Mouse (Mus musculus) hindbrain, postnatal 0 days (tissue): ENCODE measurements around the gene Aox3. TPM values are rescaled to one million over a fixed set of nuclear protein-coding genes. Genes with fewer than 3 reads are reported as not detected.

Source experiments
- ATAC-seq: fragments of 200-750 bp; cut with Nextera tagmentation; 2 replicates; pipeline ENCODE4 v1.8.0; 2017; ENCODE audit warnings: mild to moderate bottlenecking, moderate TSS enrichment, moderate library complexity
- DNase-seq: peaks from one replicate; pipeline ENCODE4 v3.0.0-alpha.2; 2015; ENCODE audit warnings: low spot score
- H3K27ac ChIP-seq: fragments of 300-500 bp; sonication (generic); 2 replicates; pipeline ENCODE4 v1.5.1; 2014; ENCODE audit warnings: mild to moderate bottlenecking
- H3K27me3 ChIP-seq: fragments of 300-500 bp; sonication (generic); 2 replicates; pipeline ENCODE4 v1.6.1; 2014; ENCODE audit warnings: low read length, mixed read lengths; ENCODE audit not compliant: insufficient read depth
- H3K36me3 ChIP-seq: fragments of 300-500 bp; sonication (generic); 2 replicates; pipeline ENCODE4 v1.6.1; 2014; ENCODE audit warnings: low read length, mixed read lengths; ENCODE audit not compliant: insufficient read depth
- H3K4me1 ChIP-seq: fragments of 300-500 bp; sonication (generic); 2 replicates; pipeline ENCODE4 v1.6.1; 2014; ENCODE audit warnings: antibody characterized with exemption, low read length, mixed read lengths; ENCODE audit not compliant: insufficient read depth
- H3K4me2 ChIP-seq: fragments of 300-500 bp; sonication (generic); 2 replicates; pipeline ENCODE4 v1.6.1; 2014; ENCODE audit warnings: low read depth, mild to moderate bottlenecking, low read length, moderate library complexity, mixed read lengths
- H3K4me3 ChIP-seq: fragments of 300-500 bp; sonication (generic); 2 replicates; pipeline ENCODE4 v1.5.1; 2014; ENCODE audit warnings: low read length
- H3K9ac ChIP-seq: fragments of 300-500 bp; sonication (generic); replicated peaks from 2 replicates; pipeline ENCODE4 v1.6.1; 2014; ENCODE audit warnings: mild to moderate bottlenecking, low read length, moderate library complexity, mixed read lengths
- H3K9me3 ChIP-seq: fragments of 300-500 bp; sonication (generic); 2 replicates; pipeline ENCODE4 v1.6.1; 2016; ENCODE audit warnings: low read length, mixed read lengths
- CTCF ChIP-seq: IDR thresholded peaks from 2 replicates; pipeline ENCODE4 v1.5.1; 2016; ENCODE audit warnings: antibody characterized with exemption, control low read depth, low read depth
- WGBS: fragments of 180-500 bp; shearing (Covaris S2); extraction: QIAGEN DNeasy Blood & Tissue Kit; methylation state at CpG from one replicate; pipeline ENCODE4 v1.1.7; 2014; 5-methylcytosine and 5-hydroxymethylcytosine counted together
- polyA plus RNA-seq: library from polyadenylated mRNA; unstranded; fragments of >200 nt; fragmentation: Nextera tagmentation; extraction: Ambion mirVana; gene quantifications from 2 replicates; pipeline ENCODE4 v1.2.1, GENCODE M21; 2015
- total RNA-seq: library from RNA; depleted of rRNA; stranded (reverse); fragments of >200 nt; gene quantifications from 2 replicates; pipeline ENCODE4 v1.2.3, GENCODE M21; 2014; rRNA removed

The Aox3 gene
- total and polyA plus RNA-seq, 2 experiments from 2014 or later: 0.78 to 1.1 TPM

DNA sequence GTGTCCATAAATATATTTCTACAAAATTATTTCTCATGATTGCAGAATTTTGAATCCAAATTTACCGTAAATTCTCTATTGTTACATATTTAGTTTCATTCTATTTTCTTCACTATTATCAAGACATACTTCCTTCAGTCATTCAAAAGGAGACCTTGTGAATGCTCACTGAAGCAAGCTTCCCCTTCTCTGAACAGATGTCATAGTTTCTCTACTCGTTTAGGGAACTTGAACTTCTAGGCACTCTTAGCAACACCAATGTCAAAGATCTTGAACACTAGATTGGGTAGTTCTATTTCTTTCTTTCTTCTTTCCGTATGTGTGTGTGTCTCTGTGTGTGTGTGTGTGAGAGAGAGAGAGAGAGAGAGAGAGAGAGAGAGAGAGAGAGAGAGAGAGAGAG lies 131.6 kb downstream of the Aox3 start:
- 80% methylated on average over 3 of the region's 3 CpGs for WGBS

DNA sequence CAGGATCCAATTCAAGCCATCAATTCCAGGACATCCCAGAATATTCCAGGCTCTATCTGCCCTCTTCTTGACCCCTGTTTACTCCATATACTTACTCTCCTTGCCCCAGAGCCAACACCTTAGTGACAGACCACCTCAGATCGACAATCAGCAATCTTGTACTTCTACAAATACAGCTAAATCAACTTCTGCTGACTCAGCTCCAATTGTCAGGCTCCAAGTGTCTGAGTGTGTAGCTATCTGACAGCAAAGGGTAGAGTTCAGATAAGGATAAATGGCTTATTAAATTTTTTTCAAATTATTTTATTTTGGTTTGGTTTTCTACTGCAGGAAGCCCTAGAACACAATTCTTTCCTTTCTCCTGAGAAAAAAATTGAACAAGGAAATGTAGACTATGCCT lies 135.6 kb downstream of the Aox3 start:
- Histone ChIP-seq H3K27ac (no peak overlapping the region), H3K27me3 (no peaks in the 10 kb centered on the region), H3K36me3 (no peaks in the 10 kb centered on the region), H3K4me1 (no peaks in the 10 kb centered on the region), H3K4me3 (no peak overlapping the region), H3K4me2 (no peak overlapping the region), H3K9me3 (no peaks in the 10 kb centered on the region), H3K9ac (no peak overlapping the region)
- ATAC-seq: no peak
- DNase-seq: no peak
- WGBS: 72% methylated on average over 1 of the region's 1 CpGs
- TF ChIP-seq CTCF: no peak

More for the DNA sequence above, 131.6 kb downstream of the Aox3 start:
- H3K4me1 ChIP-seq: no peaks in the 10 kb centered on the region
- no peak overlapping the region for H3K27ac ChIP-seq
- no peak overlapping the region for H3K4me3 ChIP-seq
- ATAC-seq: no peak
- H3K36me3 ChIP-seq: no peaks in the 10 kb centered on the region
- H3K9me3 ChIP-seq: no peaks in the 10 kb centered on the region
- H3K27me3 ChIP-seq: no peaks in the 10 kb centered on the region
- TF ChIP-seq CTCF: no peak
- H3K4me2 ChIP-seq: no peak overlapping the region
- H3K9ac ChIP-seq: no peak overlapping the region
- DNase-seq: no peak

Other genes with a start within 250 kb of the Aox3 start
- 3.5 TPM in 2 replicates for gene Sgo2a, start 117.2 kb upstream of the Aox3 start, total RNA-seq
- 2.8 and 4.0 TPM in 2 replicates for gene Sgo2a, start 117.2 kb upstream of the Aox3 start, polyA plus RNA-seq
- gene Kctd18, start 94.2 kb upstream of the Aox3 start, total RNA-seq: 26.0 and 27.7 TPM in 2 replicates
- gene Kctd18, start 94.2 kb upstream of the Aox3 start, polyA plus RNA-seq: 25.9 and 27.2 TPM in 2 replicates
- 0.65 and 0.89 TPM in 2 replicates for gene Aox1, start 83.2 kb upstream of the Aox3 start, total RNA-seq
- gene Aox1, start 83.2 kb upstream of the Aox3 start, polyA plus RNA-seq: 0.41 and 0.52 TPM in 2 replicates
- gene Aox4, start 97.3 kb downstream of the Aox3 start, total RNA-seq: 0.21 and 0.25 TPM in 2 replicates
- gene Aox4, start 97.3 kb downstream of the Aox3 start, polyA plus RNA-seq: 0.28 and 0.40 TPM in 2 replicates
- not detected in 2 replicates for gene Aox2, start 165.2 kb downstream of the Aox3 start, total RNA-seq
- 0.03 TPM in 1 of 2 replicates, not detected in the other for gene Aox2, start 165.2 kb downstream of the Aox3 start, polyA plus RNA-seq